Mouse (Mus musculus): ENCODE measurements around the gene BC030500. TPM values are rescaled to one million over a fixed set of nuclear protein-coding genes. Genes with fewer than 3 reads are reported as not detected.

BC030500 gene
- polyA plus RNA-seq (2012; ENCODE audit: insufficient read depth, insufficient read length, missing spikeins), result not detected in 2 replicates

DNA sequence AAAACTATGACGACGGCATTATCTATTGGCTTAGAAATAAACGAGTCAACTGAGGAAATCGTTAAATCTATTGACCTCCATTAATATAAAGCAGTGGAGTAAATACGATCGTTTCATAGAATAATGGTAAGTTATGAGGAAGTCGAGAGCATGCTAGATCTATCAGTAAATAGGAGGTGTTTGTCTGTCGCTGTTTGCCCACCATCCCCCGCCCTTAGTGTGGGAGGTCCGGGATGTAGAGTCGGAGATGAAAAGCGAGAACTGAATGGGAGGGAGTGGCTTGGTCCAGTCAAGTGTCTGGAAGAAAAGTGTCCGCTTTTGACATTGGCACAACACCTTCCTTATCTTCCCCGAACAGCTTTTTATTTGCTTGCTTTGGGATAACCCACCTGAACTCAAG, at the start of gene BC030500:
Gene BC030500, plus strand, starts transcription at position 79 of the 400 bp plus-strand sequence.
- H3K4me1 ChIP-seq (ENCODE audit: control insufficient read depth, insufficient read depth, low read length), result no peaks in the 10 kb centered on the region
- TF ChIP-seq CTCF (IDR thresholded peaks at IDR 0.05; ENCODE audit: low read depth, low read length) (no peak), POLR2A (IDR thresholded peaks at IDR 0.05; ENCODE audit: borderline replicate concordance, low read depth, low read length) (no peak)
- H3K27ac ChIP-seq (ENCODE audit: insufficient read depth, low read depth, low read length), result no peak within 1 kb of the TSS
- H3K4me3 ChIP-seq (ENCODE audit: insufficient read depth, low read length), result no peak within 1 kb of the TSS

DNA sequence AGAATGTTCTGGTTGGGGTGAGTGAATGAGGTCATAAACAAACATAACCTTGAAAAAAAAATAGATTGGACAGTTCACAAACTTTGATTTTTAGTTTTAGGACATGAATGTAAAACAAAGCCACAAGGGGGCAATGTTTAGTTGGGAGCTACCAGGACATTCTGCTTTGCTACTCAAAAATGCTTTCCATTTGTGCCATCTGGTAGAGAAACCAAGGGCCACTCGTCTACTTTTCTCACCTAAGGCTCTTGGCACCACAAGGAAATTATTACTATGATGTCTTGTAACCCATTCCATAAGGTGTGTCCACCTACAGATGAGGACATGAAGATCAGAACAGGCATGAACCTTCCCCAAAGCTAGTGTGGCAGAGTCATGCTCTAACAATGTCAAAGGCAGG, 25.1 kb upstream of the BC030500 start:
- Histone ChIP-seq H3K27ac (ENCODE audit: insufficient read depth, low read depth, low read length) (no peak overlapping the region), H3K4me3 (ENCODE audit: insufficient read depth, low read length) (no peak overlapping the region), H3K4me1 (ENCODE audit: control insufficient read depth, insufficient read depth, low read length) (no peaks in the 10 kb centered on the region)
- no peak for TF ChIP-seq POLR2A (IDR thresholded peaks at IDR 0.05; ENCODE audit: borderline replicate concordance, low read depth, low read length)
- no peak for TF ChIP-seq CTCF (IDR thresholded peaks at IDR 0.05; ENCODE audit: low read depth, low read length)

DNA sequence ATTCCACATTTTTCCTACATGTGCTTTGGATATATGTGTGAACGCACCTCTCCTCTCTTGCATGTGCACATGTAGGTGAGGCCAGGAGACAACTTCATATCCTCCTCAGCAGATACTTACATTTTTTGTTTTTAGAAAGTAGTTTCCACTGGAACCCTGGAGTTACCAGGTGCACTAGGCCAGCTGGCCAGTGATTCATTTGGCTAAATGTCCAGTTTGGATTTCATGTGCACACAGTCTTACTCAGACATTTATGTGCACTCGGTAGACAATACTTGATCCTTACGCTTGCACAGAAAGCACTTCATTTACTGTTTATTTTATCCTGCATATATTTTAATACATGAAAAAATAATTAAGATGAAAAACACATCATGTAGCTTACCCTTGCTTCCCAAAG, 21.0 kb upstream of the BC030500 start:
- TF ChIP-seq POLR2A (IDR thresholded peaks at IDR 0.05; ENCODE audit: borderline replicate concordance, low read depth, low read length), result no peak
- TF ChIP-seq CTCF (IDR thresholded peaks at IDR 0.05; ENCODE audit: low read depth, low read length), result no peak
- Histone ChIP-seq H3K4me3 (ENCODE audit: insufficient read depth, low read length) (no peak overlapping the region), H3K27ac (ENCODE audit: insufficient read depth, low read depth, low read length) (no peak overlapping the region), H3K4me1 (ENCODE audit: control insufficient read depth, insufficient read depth, low read length) (no peaks in the 10 kb centered on the region)

DNA sequence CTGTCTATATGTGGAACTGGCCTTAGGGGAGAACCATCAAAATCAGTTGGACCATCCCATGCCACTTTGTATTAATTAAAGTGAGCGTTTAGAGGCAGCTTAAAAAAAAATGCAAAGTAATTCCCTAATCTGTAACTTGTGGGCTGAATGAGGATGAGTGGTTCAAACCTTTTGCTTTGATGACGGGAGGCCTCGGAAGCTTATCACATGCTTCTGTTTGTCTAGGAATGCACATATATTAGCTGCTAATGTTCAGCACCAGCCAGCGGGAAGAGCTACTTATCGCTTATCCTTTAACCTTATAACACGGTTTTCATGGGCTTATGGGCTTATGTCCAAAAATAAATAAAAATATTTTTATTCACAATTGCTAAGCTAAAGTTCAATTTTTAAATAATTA, 15.6 kb upstream of the BC030500 start:
- TF ChIP-seq POLR2A (IDR thresholded peaks at IDR 0.05; ENCODE audit: borderline replicate concordance, low read depth, low read length), result no peak
- Histone ChIP-seq H3K4me1 (ENCODE audit: control insufficient read depth, insufficient read depth, low read length) (no peaks in the 10 kb centered on the region), H3K27ac (ENCODE audit: insufficient read depth, low read depth, low read length) (no peak overlapping the region), H3K4me3 (ENCODE audit: insufficient read depth, low read length) (no peak overlapping the region)

DNA sequence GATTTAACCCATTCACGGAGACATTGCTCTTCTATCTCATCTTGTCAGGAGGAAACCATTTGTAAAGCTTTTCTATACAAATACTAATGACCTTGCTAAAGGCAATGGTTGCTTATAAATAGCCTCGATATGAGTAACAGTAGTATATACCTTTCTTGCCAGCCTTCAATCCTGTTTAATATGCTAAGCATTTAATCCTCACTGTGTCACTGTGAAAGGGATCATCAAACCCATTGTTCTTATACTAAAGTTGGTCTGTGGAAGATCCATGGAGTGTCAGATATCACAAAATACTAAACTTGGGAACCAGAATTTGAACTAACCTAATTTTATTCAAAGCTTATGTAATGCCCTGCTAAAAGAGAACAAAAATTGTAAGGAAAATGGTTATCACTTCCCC, 7.1 kb upstream of the BC030500 start:
- TF ChIP-seq CTCF (IDR thresholded peaks at IDR 0.05; ENCODE audit: low read depth, low read length), result no peak
- no peak for TF ChIP-seq POLR2A (IDR thresholded peaks at IDR 0.05; ENCODE audit: borderline replicate concordance, low read depth, low read length)
- H3K4me1 ChIP-seq (ENCODE audit: control insufficient read depth, insufficient read depth, low read length), result no peaks in the 10 kb centered on the region
- H3K27ac ChIP-seq (ENCODE audit: insufficient read depth, low read depth, low read length), result no peak overlapping the region

DNA sequence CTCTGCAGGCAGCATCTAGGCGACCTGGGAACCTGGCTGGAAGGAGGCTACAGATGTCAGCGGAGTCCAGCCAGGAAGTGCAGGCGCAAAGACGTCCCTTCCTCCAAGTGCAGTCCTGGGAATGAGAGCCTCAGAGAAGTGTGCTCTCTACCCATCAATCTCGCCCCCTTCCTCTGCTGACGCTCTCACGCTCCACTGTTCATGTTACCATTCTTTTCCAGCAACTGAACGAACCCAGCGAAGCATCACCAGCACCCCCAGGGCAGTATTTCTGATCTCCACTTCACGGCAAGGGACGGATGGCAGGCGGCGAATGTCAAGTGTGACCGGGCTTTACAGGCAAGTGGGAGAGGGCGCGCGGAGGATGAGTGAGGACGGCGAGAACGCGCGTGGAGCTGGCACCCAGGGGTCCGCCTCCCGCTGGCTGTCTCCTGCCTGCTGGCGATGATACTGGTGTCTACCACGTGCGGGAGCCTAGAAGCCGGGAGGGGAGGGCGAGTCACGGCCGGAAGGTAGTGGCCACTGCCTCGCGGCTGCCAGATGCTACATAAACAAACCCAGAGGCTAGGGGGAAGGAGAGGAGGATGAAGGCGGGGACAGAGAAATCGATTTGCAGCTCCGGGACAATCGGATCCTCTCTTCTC, 763 bp downstream of the BC030500 start, which contains the start of gene Galntl6:
Gene Galntl6, minus strand, starts transcription at position 445 of the 644 bp plus-strand sequence.
- no peak within 1 kb of the TSS for H3K27ac ChIP-seq (ENCODE audit: insufficient read depth, low read depth, low read length)
- H3K4me1 ChIP-seq (ENCODE audit: control insufficient read depth, insufficient read depth, low read length), result no peaks in the 10 kb centered on the region
- no peak for TF ChIP-seq POLR2A (IDR thresholded peaks at IDR 0.05; ENCODE audit: borderline replicate concordance, low read depth, low read length)
- TF ChIP-seq CTCF (IDR thresholded peaks at IDR 0.05; ENCODE audit: low read depth, low read length), result no peak
- no peak within 1 kb of the TSS for H3K4me3 ChIP-seq (ENCODE audit: insufficient read depth, low read length)

More for the DNA sequence above, 7.1 kb upstream of the BC030500 start:
- no peak overlapping the region for H3K4me3 ChIP-seq (ENCODE audit: insufficient read depth, low read length)

DNA sequence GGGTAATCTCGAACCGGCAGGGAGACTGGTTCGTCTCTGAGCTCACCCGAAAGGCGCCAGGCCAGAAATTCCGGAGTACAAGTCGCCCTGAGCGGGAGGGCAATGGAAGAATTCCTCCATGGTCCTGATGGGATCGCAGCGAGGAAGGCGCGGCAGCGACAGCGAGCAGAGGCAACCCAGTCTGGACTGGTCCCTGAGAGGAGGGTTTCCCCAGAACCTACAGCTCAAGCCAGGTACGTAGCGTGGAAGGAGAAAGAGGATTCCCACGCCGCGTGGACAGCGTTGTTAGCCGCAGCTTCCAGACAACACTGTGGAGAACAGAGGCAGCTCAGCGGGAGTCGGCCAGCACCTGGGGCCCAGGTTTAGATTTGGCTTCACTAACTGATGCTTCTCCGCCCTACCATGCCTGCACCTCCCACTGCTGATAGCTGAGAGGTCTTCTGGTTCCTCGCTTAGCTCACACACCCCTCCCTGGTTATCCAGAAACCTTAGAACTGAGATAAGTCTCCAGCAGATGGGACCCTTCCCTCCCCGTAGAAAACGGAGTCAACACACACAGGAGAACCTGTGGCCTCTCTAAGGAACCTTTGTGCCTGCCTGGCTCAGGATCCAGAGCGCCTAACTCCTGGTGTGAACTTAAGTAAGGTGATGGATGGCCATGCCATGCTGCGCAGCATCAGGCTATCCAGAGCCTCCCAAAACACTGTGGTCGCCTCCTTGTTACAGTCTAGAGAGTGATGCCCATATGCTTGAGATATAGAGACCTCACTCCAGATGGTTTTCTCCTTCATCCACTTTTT, 1.5 kb downstream of the BC030500 start:
- Histone ChIP-seq H3K4me1 (ENCODE audit: control insufficient read depth, insufficient read depth, low read length) (no peaks in the 10 kb centered on the region), H3K27ac (ENCODE audit: insufficient read depth, low read depth, low read length) (no peak overlapping the region), H3K4me3 (ENCODE audit: insufficient read depth, low read length) (no peak overlapping the region)
- TF ChIP-seq CTCF (IDR thresholded peaks at IDR 0.05; ENCODE audit: low read depth, low read length) (no peak), POLR2A (IDR thresholded peaks at IDR 0.05; ENCODE audit: borderline replicate concordance, low read depth, low read length) (no peak)

DNA sequence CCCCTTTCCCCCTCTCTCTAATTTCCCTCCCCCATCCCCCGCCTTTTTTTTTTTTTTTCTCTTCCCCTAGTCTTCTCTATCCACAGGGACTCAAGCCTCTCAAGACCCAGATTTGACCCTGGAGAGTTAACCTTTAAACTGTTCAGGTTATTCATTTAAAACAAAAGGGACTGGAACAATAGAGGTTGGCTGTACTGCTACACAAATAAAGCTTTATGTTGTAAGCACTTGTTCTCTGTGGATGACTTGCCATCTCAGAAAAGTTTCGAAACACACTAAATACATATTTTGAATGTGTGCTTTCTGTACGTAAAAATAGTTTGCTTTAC, 2.0 kb downstream of the BC030500 start:
- TF ChIP-seq CTCF (IDR thresholded peaks at IDR 0.05; ENCODE audit: low read depth, low read length) (no peak), POLR2A (IDR thresholded peaks at IDR 0.05; ENCODE audit: borderline replicate concordance, low read depth, low read length) (no peak)
- H3K4me3 ChIP-seq (ENCODE audit: insufficient read depth, low read length), result no peak overlapping the region
- H3K27ac ChIP-seq (ENCODE audit: insufficient read depth, low read depth, low read length), result no peak overlapping the region
- no peaks in the 10 kb centered on the region for H3K4me1 ChIP-seq (ENCODE audit: control insufficient read depth, insufficient read depth, low read length)

DNA sequence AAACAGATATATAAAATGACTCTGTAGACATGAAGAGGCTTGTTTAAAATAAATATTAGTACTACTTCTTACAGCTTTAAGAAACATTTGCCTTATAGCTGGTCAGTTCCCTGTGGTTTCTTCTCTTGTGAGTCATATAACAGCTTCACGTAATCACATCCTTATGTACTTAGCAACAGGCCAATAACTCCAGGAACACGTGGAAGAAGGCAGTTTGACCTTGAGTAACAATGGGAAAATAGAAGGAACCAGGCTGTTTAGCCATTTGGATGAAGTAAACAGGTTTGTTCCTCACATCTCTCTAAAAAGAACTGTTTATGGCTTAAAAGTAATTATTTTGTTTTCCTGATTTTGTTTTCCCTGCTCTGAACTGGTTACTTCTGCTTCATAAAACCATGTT, 3.6 kb downstream of the BC030500 start:
- Histone ChIP-seq H3K4me1 (ENCODE audit: control insufficient read depth, insufficient read depth, low read length) (no peaks in the 10 kb centered on the region), H3K4me3 (ENCODE audit: insufficient read depth, low read length) (no peak overlapping the region), H3K27ac (ENCODE audit: insufficient read depth, low read depth, low read length) (no peak overlapping the region)
- TF ChIP-seq POLR2A (IDR thresholded peaks at IDR 0.05; ENCODE audit: borderline replicate concordance, low read depth, low read length), result no peak
- no peak for TF ChIP-seq CTCF (IDR thresholded peaks at IDR 0.05; ENCODE audit: low read depth, low read length)

DNA sequence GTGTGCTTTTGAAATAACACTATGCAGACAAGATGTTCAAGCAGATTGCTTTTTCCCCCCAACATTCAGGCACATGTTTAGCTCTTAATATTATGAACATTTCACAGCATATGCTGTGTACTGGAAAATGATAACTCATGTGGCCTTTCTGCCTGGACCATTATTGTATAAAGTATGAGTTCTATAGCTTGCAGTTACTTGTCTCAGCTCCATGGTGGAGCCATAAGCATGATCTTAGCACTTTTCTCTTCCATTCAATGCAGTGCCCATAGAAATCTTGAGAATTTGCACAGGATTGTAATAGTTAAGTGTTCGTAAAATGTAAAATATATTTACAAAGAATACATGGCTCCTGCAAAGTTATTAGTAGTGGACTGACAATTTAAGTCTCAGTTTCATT, 19.5 kb downstream of the BC030500 start:
- Histone ChIP-seq H3K4me1 (ENCODE audit: control insufficient read depth, insufficient read depth, low read length) (no peaks in the 10 kb centered on the region), H3K4me3 (ENCODE audit: insufficient read depth, low read length) (no peak overlapping the region), H3K27ac (ENCODE audit: insufficient read depth, low read depth, low read length) (no peak overlapping the region)
- TF ChIP-seq CTCF (IDR thresholded peaks at IDR 0.05; ENCODE audit: low read depth, low read length), result no peak

Data from bone marrow macrophage, adult 2 months (primary cell).